Mouse (Mus musculus) bone marrow, adult 2 months (tissue): ENCODE data around the gene Cit.

Experiments
- CTCF ChIP-seq: fragments of 200-500 bp; IDR thresholded peaks from 2 replicates; pipeline ENCODE4 v1.5.1; 2011; ENCODE audit warnings: low read length, control low read depth; ENCODE audit not compliant: control insufficient read depth, insufficient read depth
- POLR2A ChIP-seq: fragments of 200-500 bp; IDR thresholded peaks from 2 replicates; pipeline ENCODE4 v1.6.1; 2011; ENCODE audit warnings: low read depth, mild to moderate bottlenecking, control low read depth, low read length, borderline replicate concordance; ENCODE audit not compliant: control insufficient read depth

- TF ChIP-seq POLR2A (no peak), CTCF (peak; percentile 22; the same call in 1 of the 2 replicates)
These were observed 83.9 kb downstream of the Cit start for GRCm38 (mm10) chr5:115928786-115929507.
